Comparison of ENCODE assay signal across 14 mouse cellular contexts in the genomic region with DNA sequence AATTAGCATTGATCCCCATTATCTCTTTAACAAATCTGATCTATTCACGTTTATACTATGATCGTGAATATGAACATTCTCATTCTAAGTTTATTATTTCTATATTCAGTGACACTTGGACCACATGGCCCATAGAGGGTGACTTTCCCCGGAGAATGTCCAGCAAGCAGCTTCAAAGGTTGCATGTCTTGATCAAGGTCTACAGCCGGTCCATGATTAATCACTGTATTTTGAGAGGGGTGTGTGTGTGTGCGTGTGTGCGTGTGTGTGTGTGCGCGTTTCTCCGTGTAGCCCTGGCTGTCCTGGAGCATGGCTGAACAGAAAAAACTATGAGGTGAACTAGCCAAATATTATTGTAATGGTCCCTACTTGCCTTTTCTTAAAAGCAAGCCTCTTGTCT.
"Had no signal": no experiment of that assay in that cellular context is flagged by ENCODE, and none has a peak within 500 bp of the region (broad histone marks: within the 10 kb centered on the region; RNA-seq: fewer than 3 reads in every experiment).

No protein-coding gene starts in this region.

- DNase-seq: gastrocnemius, postnatal 14 days; gastrocnemius, postnatal 36 days; heart, adult 11 months; heart, adult 2 months; heart, postnatal 10 days; heart, postnatal 4 days; kidney, adult 18-20 months; kidney, adult 8-10 months; kidney, postnatal 10 days; kidney, postnatal 36 days; layer of hippocampus, adult 9-11 months; layer of hippocampus, postnatal 36 days; left cerebral cortex, postnatal 4 days; lung, adult 18-20 months had no signal
